Mouse (Mus musculus): ENCODE measurements around the gene Bhlhe40.
A peak's percentile ranks its signal among the peaks of the same experiment; 100 is the strongest.

The Bhlhe40 gene

DNA sequence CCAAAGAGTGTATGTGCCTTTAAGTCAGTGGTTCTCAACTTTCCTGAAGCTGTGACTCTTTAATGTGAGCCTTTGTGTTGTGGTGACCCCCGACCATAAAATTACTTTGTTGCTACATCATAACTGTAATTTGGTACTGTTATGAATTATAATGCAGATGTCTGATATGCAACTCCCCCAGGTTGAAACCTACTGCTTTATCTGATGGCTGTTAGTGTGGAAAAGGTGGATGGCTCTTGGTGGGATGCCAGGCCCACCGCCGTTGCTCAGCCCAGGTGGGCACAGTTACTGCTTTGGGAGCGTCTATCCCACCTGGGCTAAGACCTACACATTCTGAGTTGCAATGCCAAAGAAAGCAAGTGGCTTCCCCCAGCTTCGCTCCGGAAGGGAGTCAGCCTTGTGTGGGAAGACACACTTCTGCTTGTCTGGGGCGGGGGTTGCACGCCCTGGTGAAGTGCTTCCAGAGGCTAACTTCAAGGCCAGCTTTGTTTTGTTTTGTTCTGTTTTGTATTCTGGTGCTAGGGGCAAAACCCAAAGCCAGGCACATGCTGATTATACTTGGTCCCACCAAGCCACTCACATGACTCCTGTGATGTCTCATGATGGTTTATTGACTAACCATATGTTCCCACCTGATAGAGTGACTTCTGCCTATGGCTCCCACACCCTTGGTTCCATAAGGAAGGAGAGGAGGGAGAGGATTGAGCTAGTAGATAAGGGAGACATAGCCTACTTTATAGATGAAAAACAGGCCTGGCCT lies 34.7 kb downstream of the Bhlhe40 start:
- DNase-seq: no peak

DNA sequence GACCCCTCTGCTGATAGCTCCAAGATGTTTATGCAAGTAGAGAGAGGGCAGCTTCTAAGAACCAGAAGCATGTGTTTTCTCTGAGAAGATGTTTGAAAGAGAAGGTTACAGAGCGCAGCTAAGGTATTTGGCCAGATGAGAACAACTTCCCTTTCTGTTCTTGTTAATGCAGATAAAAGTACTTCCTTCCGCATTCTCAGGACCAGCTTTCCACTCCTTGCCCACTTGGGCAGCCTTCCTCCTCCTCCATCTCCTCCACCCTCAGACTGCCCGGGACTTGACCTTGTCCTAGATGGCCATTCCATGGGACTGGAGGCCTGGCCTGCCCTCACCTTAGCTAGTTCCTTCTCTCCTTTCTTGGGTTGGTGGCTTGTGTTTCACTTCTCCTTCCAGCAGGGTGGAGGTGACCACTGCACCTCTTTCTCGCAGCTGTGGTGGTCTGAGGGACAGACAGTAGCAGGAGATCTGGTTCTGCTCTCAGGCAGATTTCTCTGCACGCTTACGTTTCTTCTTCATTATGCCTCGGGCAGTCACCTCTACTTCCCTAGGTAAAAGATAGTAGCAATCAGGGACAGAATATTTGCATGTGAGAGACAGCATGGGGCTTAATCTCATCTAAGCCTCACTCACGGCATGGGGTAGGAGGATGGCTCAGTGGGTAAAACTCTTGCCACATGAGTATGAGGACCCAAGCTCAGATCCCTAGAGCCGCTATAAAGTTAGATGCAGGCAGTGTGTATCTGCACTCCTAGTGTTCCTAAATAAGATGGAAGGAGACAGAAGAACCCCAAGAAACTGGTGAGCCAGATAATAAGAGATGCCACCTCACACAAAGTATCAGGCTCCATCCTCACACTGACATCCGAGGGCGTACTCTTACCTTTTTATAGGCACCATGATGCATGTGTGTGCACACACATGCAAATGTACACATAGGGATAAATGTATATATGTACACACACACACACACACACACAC lies 35.7 kb downstream of the Bhlhe40 start:
- DNase-seq: no peak

DNA sequence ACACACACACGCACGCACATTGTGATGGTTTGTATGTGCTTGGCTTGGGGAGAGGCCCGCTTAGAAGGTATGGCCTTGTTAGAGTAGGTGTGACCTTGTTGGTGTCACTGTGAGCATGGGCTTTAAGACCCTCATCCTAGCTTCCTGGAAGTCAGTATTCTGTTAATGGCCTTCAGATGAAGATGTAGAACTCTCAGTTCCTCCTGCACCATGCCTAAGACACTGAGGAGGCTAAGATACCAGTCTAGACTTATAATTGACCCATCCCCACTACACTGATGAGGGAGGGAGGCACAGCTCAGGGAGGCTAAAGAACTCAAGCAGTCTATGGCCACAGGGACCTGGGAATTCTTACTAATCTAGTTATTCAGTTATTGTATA lies 36.4 kb downstream of the Bhlhe40 start:
- DNase-seq: no peak

DNA sequence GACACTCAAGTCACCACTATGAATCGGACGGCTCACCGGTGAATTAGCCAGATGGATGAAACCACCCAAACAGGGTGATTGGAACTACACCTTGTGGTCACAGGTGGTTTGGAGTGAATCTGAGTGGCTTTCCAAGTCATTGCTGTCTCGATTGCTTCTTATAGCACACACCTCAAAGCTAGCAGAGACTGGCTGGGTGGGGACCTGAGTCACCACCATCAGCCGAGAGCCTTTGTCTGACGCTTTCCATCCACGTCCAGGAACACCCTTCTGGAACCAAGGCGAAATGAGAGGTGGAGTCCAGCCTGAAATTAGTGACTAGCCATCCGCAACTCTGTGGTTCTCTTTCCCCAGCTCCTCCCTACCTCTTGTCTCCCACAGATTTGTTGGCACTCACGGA lies 36.9 kb downstream of the Bhlhe40 start:
- DNase-seq: no peak

- DNase-seq: no peak
Measured at GRCm38 (mm10) chr6:108698343-108698870, 38.0 kb downstream of the Bhlhe40 start.

GRCm38 (mm10) chr6:108699679-108700078 lies 39.2 kb downstream of the Bhlhe40 start:
- DNase-seq: no peak

DNA sequence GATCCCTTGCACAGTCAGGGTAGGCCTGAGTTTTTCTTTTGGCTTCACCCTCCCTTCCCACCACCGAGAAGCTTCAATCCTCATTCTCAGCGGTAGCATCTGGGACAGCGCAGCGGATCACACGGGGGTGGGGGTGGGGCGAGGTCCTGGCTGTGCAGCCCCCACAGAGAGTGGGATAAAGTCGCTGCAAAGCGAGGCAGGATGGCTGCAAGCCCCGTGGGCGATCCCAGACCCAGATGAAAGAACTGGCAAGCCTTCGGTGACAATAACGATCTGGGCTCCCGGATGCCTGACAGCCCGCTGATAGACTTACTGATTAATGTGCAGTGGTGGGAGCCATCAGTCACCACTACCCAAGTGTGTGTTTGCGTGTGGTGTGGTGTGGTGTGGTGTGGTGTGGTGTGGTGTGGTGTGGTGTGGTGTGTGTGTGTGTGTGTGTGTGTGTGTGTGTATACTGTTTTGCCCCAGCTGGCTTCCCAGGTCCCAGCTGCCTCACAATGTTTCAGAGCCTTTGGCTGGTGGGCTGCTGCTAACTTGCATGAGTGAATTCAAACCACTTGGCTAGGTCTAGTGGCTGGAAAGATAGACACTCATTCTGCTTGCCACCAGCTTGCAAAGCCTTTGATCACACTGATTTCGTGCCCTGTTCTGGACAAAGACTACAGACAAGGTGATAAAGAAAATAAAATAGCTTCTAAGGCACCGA lies 40.4 kb downstream of the Bhlhe40 start:
- DNase-seq: no peak

GRCm38 (mm10) chr6:108702648-108703047 lies 42.2 kb downstream of the Bhlhe40 start:
- no peak for DNase-seq

DNA sequence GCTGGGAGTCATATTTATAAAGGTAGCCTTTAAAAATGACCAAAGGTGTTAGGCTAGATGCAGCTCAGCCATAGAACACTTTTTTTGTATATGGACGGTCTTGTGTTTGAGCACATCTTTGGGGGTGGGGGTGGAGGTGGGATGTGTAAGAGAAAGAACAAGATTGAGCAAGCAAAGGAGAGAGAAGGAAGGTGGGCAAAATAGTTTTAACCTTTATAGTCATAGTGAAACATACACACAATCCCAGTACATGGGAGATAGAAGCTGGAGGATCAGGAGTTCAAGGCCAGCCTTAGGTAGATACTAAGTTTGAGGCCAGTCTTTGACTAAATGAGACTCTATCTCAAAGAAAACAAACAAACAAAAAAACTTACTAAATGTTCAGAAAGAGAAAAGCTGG lies 42.7 kb downstream of the Bhlhe40 start:
- no peak for DNase-seq

DNA sequence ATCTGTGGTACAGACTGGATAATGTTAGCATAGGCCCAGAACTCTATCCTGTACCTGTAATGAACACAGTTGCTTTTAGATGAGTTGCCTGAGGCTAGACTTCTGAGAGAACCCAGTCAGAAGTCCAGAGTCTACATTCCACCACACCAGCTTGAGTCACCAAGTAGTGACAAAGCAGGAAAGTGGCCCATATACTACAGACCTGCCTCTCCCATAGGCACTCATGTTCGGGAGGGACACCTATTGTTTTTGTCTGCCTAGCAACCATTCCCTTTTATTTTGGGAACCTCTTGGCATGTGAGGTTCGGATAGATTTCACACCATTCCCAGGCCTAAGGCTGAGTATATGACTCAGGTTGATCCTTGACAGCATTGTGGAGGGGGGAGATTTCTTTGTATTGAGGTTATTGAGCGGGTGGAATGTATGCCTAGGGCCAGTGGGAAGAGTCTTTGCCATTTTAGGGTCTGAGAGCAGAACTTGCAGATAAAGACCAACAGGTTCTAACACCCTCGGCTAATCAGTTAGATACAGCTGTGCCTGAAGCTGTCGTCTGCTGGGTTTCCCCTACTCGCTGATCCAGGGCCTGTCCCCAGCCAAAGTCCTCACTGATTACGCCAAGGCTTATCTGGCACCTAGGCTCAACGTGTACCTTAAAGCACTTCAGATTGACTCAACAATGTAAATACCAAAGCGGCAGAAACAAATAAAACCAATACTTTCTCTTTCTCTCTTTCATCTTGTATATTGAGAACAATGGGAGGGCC lies 44.1 kb downstream of the Bhlhe40 start:
- no peak for DNase-seq

GRCm38 (mm10) chr6:108705957-108706356 lies 45.5 kb downstream of the Bhlhe40 start:
- DNase-seq: no peak

- no peak for DNase-seq
Measured at GRCm38 (mm10) chr6:108706994-108707645, 46.7 kb downstream of the Bhlhe40 start.

- DNase-seq: no peak
Measured at GRCm38 (mm10) chr6:108709131-108709470, 48.7 kb downstream of the Bhlhe40 start.

DNA sequence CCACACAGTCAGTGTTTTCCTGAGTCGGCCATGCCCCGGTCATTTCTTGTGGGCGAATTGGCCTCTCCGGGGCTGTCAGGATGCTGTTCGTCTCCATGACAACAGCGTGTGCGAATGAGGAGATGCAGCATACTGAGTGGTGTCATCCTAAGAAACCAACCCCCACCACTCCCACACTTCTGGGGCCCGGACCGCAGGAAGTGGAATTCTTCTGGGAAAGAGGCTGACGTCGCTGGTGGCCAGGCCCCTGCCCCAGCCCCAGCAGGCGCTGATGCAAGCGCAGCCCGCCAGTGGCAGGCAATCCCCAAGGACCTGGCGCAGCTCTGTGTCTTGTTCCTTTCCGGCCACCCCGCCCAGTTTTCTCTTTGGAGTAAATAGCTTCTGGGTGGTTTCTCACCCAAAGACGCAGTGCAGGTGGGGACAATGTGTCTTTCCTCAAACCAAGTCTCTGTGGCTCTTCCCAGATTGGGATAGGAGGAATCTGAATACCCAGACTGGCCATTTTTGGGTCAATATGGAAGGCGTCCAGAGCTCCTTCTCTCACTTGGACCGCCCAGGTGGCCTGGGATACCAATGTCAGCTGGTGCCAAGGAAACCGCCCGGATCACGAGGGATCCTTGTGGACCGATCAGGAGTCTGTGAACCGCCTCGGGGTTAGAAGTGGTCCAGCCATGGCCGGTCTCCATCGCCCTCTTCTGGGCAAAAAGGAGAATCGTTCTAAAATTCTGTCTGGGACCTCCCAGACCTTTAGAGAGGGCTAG lies 49.2 kb downstream of the Bhlhe40 start:
- DNase-seq: peak; percentile 54

GRCm38 (mm10) chr6:108710667-108711066 lies 50.2 kb downstream of the Bhlhe40 start:
- DNase-seq: peak; percentile 26

- DNase-seq: no peak
Measured at GRCm38 (mm10) chr6:108711192-108711964, 50.9 kb downstream of the Bhlhe40 start.

DNA sequence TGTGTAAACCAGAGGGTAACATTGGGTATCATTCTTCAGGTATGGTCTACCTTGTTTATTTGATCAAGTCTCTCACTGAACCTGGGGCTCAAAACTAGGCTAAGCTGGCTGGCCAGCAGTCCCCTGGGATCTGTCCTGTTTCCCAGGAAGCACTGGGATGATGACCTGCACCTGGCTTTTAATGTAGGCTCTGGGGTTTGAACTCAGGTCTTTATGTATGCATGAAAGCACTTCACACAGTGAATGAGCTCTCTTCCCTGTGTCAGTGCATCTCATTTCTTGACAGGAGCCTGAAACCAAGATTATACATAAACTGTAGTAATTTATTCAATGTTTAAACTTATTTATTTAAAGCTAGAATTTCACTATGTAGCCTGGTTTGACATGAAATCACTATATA lies 51.7 kb downstream of the Bhlhe40 start:
- DNase-seq: no peak

DNA sequence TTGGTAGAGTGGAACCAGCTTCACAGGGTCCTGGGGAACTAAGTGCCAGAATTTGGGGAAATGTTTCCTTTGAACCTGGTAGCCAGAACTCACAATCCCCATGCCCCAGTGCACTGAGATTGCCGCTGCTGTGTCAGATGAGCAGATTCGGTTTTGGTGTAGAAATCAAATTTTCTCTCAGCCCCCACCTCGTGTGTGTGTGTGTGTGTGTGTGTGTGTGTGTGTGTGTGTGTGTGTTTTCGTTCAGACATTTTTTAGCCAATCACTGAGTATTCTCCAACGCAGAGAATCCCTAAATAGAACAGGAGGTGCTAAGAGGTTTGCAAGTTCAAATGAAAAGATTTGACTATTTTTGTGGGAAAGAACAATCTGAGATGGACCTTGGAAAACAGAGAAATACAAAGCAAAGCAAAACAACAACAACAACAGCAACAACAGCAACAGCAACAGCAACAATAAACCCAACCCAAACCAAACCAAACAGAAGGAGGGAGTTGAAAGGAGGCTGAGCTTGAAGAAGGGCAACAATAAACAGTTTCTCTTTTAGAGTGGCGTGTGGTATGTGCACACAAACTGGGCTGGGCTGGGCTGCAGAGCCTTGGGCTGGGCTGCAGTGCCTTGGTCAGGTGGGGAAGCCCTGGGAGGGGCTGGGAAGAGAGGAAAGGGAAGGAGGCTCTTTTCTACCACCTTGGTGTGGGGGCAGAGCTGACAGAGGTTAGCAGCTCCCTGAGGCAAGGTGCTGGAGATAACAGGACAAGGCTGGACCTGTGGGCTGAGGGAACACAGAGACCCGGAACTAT lies 52.9 kb downstream of the Bhlhe40 start:
- no peak for DNase-seq
